Mouse (Mus musculus) liver, embryonic 14.5 days (tissue): Measurements from ENCODE around the gene Msl1. TPM values are rescaled to one million over a fixed set of nuclear protein-coding genes. Genes with fewer than 3 reads are reported as not detected.

ENCODE experiments used
- ATAC-seq: fragments of 200-750 bp; cut with Nextera tagmentation; 2 replicates; pipeline ENCODE4 v1.8.0; 2017; ENCODE audit warnings: moderate number of reproducible peaks, mild to moderate bottlenecking, moderate library complexity; ENCODE audit not compliant: insufficient read depth
- DNase-seq, 3 experiments: peaks; one replicate each; pipeline ENCODE4 v3.0.0-alpha.2; 2012 to 2013; ENCODE audit warnings: low read depth in 3 of 3, low spot score in 3 of 3
- H3K27ac ChIP-seq: fragments of 300-500 bp; sonication (generic); 2 replicates; pipeline ENCODE4 v1.5.1; 2014; ENCODE audit warnings: moderate library complexity, mild to moderate bottlenecking, control low read depth, inconsistent platforms
- H3K27me3 ChIP-seq: fragments of 300-500 bp; sonication (generic); 2 replicates; pipeline ENCODE4 v1.6.1; 2014; ENCODE audit warnings: mild to moderate bottlenecking, low read length, moderate library complexity; ENCODE audit not compliant: control insufficient read depth, insufficient read depth
- H3K36me3 ChIP-seq: fragments of 300-500 bp; sonication (generic); replicated peaks from 2 replicates; pipeline ENCODE4 v1.6.1; 2014; ENCODE audit warnings: low read depth; ENCODE audit not compliant: control insufficient read depth, insufficient read depth
- H3K4me1 ChIP-seq, 2 experiments: fragments of 200-500 bp in 1 of 2; fragments of 300-500 bp in 1 of 2; sonication (generic) in 1 of 2; replicated peaks; 2 replicates each; pipeline ENCODE4 v1.6.1; 2012 to 2014; ENCODE audit warnings: antibody characterized with exemption in 1 of 2, inconsistent platforms in 1 of 2, low read length in 1 of 2; ENCODE audit not compliant: control insufficient read depth in 2 of 2, insufficient read depth in 2 of 2
- H3K4me2 ChIP-seq: fragments of 300-500 bp; sonication (generic); 2 replicates; pipeline ENCODE4 v1.6.1; 2014; ENCODE audit warnings: low read depth, mild to moderate bottlenecking, control low read depth, moderate library complexity
- H3K4me3 ChIP-seq, 2 experiments: fragments of 200-500 bp in 1 of 2; fragments of 300-500 bp in 1 of 2; sonication (generic) in 1 of 2; 2 replicates each; pipeline ENCODE4 v1.5.1; 2012 to 2014; ENCODE audit warnings: low read depth in 2 of 2, low read length in 2 of 2, mild to moderate bottlenecking in 2 of 2, control low read depth in 1 of 2, inconsistent platforms in 1 of 2, moderate library complexity in 1 of 2; ENCODE audit not compliant: insufficient read depth in 1 of 2
- H3K9ac ChIP-seq: fragments of 300-500 bp; sonication (generic); replicated peaks from 2 replicates; pipeline ENCODE4 v1.6.1; 2014; ENCODE audit warnings: mild to moderate bottlenecking, control low read depth, moderate library complexity
- H3K9me3 ChIP-seq: fragments of 300-500 bp; sonication (generic); 2 replicates; pipeline ENCODE4 v1.6.1; 2016; ENCODE audit warnings: low read length, mixed read lengths; ENCODE audit not compliant: control insufficient read depth
- CTCF ChIP-seq: IDR thresholded peaks from 2 replicates; pipeline ENCODE4 v1.5.1; 2016; ENCODE audit warnings: antibody characterized with exemption, low read depth, control low read depth
- EP300 ChIP-seq: IDR thresholded peaks from 2 replicates; pipeline ENCODE4 v1.6.1; 2016; ENCODE audit warnings: antibody characterized with exemption, low read depth
- WGBS: fragments of 180-500 bp; shearing (Covaris S2); extraction: QIAGEN DNeasy Blood & Tissue Kit; methylation state at CpG from one replicate; pipeline ENCODE4 v1.1.7; 2014; ENCODE audit not compliant: insufficient replicate concordance; 5-methylcytosine and 5-hydroxymethylcytosine counted together
- polyA plus RNA-seq, 2 experiments: library from polyadenylated mRNA; depleted of rRNA in 1 of 2; stranded (reverse) in 1 of 2; unstranded in 1 of 2; fragments of >200 nt; fragmentation: Nextera tagmentation in 1 of 2; extraction: Ambion mirVana in 1 of 2; gene quantifications; 2 replicates each; pipeline versions ENCODE4 v1.2.1 to v1.2.3; 2012 to 2014

The Msl1 gene
- polyA plus RNA-seq, 2 experiments: 4.5 to 15.8 TPM

DNA sequence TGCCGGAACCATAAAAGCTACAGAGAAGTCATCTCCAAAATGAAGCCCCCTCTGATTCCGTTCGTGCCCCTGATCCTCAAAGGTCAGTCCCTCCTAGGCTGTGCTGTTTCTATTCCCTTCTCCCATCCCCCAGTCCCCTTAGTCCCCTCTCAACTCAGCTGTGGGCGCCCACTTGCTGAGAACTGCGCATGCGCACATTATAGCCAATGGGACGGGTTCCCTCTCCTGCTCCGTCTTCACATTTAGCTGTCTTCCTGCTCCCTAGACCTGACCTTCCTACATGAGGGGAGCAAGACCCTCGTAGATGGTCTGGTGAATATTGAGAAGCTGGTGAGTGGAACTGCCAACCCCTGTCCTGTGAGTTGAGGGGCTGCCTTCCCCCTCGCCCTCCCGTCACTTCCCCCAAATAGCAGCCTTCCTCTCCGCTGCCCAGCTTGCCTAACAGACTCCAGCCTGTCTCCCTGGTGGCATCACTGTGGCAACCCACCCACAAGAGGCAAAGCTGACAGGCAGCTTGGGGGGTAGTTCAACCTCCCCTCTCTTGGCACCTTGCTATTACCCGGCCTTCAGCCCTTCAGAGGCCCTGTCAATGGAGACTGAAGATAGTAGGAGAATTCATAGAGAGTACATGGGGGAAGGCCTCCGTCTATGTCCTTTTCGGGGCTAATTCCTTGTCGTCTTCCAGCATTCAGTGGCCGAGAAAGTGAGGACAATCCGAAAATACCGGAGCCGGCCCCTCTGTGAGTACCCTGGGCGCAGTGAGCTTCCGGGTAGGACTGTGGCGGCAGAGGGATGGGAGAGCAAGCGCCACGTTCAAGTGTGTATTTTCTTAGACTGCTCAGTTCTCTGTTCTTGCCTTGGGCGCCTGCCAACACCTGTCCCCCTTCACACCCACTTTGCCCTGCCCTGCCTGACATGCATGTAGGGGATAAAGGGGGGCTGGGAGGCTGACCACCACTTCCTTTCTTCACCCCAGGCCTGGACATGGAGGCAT is 55.1 kb downstream of the Msl1 start:
- Histone ChIP-seq H3K4me2 (no peak overlapping the region), H3K9ac (no peak overlapping the region), H3K36me3 (no peaks in the 10 kb centered on the region), H3K27me3 (no peaks in the 10 kb centered on the region), H3K27ac (no peak overlapping the region), H3K4me1 (0 out of 4 replicates have a peak, but pooled peaks cover 0 to 3% of the 10 kb centered on the region in 2 experiments), H3K9me3 (no peaks in the 10 kb centered on the region), H3K4me3 (no peak overlapping the region)
- DNase-seq (no peak), ATAC-seq (no peak)
- TF ChIP-seq CTCF: no peak
- TF ChIP-seq EP300: no peak
- 71% methylated on average over 26 of the region's 26 CpGs for WGBS

DNA sequence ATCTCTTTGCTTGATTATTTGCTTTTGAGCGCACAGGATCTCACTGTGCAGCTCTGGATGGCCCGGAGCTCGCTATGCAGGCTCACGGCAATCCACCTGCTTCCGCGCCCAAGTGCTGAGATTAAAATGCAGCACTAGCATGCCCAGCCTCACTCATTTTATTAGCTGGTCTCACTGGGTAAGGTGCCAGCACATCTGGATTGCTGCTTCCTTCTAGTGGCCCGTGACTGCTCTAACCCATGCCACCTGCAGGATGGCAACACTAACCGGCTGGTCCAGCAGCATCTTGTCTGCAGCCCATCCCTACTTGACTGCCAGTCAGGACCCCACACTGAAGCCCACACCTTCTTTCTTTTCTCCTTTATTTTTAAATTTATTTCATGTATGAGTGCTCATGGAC is 58.8 kb downstream of the Msl1 start:
- TF ChIP-seq EP300: no peak
- no peak for TF ChIP-seq CTCF
- Histone ChIP-seq H3K27ac (no peak overlapping the region), H3K9ac (no peak overlapping the region), H3K4me2 (no peak overlapping the region), H3K27me3 (no peaks in the 10 kb centered on the region), H3K4me1 (peaks cover 0 to 7% of the 10 kb centered on the region in 2 experiments; a peak in 2 of 4 replicates), H3K36me3 (no peaks in the 10 kb centered on the region), H3K9me3 (no peaks in the 10 kb centered on the region), H3K4me3 (no peak overlapping the region)
- ATAC-seq: no peak
- WGBS: 84% methylated on average over 8 of the region's 8 CpGs
- no peak for DNase-seq

DNA sequence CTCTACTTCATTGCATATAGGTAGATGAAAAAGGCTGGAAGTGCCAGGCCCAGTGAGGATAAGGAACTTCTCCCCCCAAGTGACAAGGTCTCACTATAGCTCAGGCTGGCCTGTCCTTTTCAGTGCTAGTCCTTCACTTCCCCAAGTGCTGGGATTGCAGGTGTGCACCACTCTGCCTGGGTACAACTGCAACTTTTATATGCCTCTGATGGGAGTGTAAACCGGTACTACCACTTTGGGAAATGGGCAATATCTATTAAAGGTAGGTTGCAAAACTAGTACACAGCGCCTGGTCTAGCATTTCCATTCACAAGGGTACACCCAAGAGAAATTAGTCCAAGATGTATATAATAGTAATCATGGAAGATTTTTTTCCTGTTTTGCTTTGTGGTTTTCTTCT is 59.3 kb downstream of the Msl1 start:
- Histone ChIP-seq H3K9me3 (no peaks in the 10 kb centered on the region), H3K27ac (no peak overlapping the region), H3K36me3 (no peaks in the 10 kb centered on the region), H3K27me3 (no peaks in the 10 kb centered on the region), H3K4me2 (no peak overlapping the region), H3K9ac (no peak overlapping the region), H3K4me1 (peaks cover 0 to 7% of the 10 kb centered on the region in 2 experiments; a peak in 2 of 4 replicates), H3K4me3 (no peak overlapping the region)
- DNase-seq (no peak), ATAC-seq (no peak)
- 75% methylated on average over 2 of the region's 2 CpGs for WGBS
- TF ChIP-seq EP300: no peak
- no peak for TF ChIP-seq CTCF

Other genes starting within 250 kb of the Msl1 start
- gene Ikzf3, start 249.5 kb upstream of the Msl1 start, polyA plus RNA-seq (2012; rRNA removed): 0.15 and 0.27 TPM in 2 replicates
- 0.05 and 0.10 TPM in 2 replicates for gene Ikzf3, start 249.5 kb upstream of the Msl1 start, polyA plus RNA-seq (2014; fragmentation: Nextera tagmentation; extraction: Ambion mirVana)
- 0.30 and 0.44 TPM in 2 replicates for gene Zpbp2, start 244.4 kb upstream of the Msl1 start, polyA plus RNA-seq (2012; rRNA removed)
- 0.76 and 0.83 TPM in 2 replicates for gene Zpbp2, start 244.4 kb upstream of the Msl1 start, polyA plus RNA-seq (2014; fragmentation: Nextera tagmentation; extraction: Ambion mirVana)
- 23.4 and 27.4 TPM in 2 replicates for gene Ormdl3, start 208.1 kb upstream of the Msl1 start, polyA plus RNA-seq (2012; rRNA removed)
- gene Ormdl3, start 208.1 kb upstream of the Msl1 start, polyA plus RNA-seq (2014; fragmentation: Nextera tagmentation; extraction: Ambion mirVana): 6.4 and 6.8 TPM in 2 replicates
- not detected in 2 replicates for gene Lrrc3c, start 197.2 kb upstream of the Msl1 start, polyA plus RNA-seq (2012; rRNA removed)
- gene Lrrc3c, start 197.2 kb upstream of the Msl1 start, polyA plus RNA-seq (2014; fragmentation: Nextera tagmentation; extraction: Ambion mirVana): not detected in 2 replicates
- gene Gm12355, start 169.9 kb upstream of the Msl1 start, polyA plus RNA-seq (2012; rRNA removed): 0.03 and 0.19 TPM in 2 replicates
- gene Gm12355, start 169.9 kb upstream of the Msl1 start, polyA plus RNA-seq (2014; fragmentation: Nextera tagmentation; extraction: Ambion mirVana): 0.47 and 0.68 TPM in 2 replicates
- not detected in 2 replicates for gene Gsdma3, start 169.2 kb upstream of the Msl1 start, polyA plus RNA-seq (2012; rRNA removed)
- not detected in 2 replicates for gene Gsdma3, start 169.2 kb upstream of the Msl1 start, polyA plus RNA-seq (2014; fragmentation: Nextera tagmentation; extraction: Ambion mirVana)
- not detected in 2 replicates for gene Gsdma2, start 148.8 kb upstream of the Msl1 start, polyA plus RNA-seq (2012; rRNA removed)
- not detected in 2 replicates for gene Gsdma2, start 148.8 kb upstream of the Msl1 start, polyA plus RNA-seq (2014; fragmentation: Nextera tagmentation; extraction: Ambion mirVana)
- gene Gsdma, start 131.2 kb upstream of the Msl1 start, polyA plus RNA-seq (2012; rRNA removed): 0.01 TPM in 1 of 2 replicates, not detected in the other
- gene Gsdma, start 131.2 kb upstream of the Msl1 start, polyA plus RNA-seq (2014; fragmentation: Nextera tagmentation; extraction: Ambion mirVana): not detected in 2 replicates
- 73.6 and 75.7 TPM in 2 replicates for gene Psmd3, start 113.0 kb upstream of the Msl1 start, polyA plus RNA-seq (2012; rRNA removed)
- gene Psmd3, start 113.0 kb upstream of the Msl1 start, polyA plus RNA-seq (2014; fragmentation: Nextera tagmentation; extraction: Ambion mirVana): 55.3 and 67.1 TPM in 2 replicates
- gene Csf3, start 94.3 kb upstream of the Msl1 start, polyA plus RNA-seq (2012; rRNA removed): not detected in 2 replicates
- not detected in 2 replicates for gene Csf3, start 94.3 kb upstream of the Msl1 start, polyA plus RNA-seq (2014; fragmentation: Nextera tagmentation; extraction: Ambion mirVana)
- 25.0 and 29.6 TPM in 2 replicates for gene Med24, start 66.1 kb upstream of the Msl1 start, polyA plus RNA-seq (2012; rRNA removed)
- gene Med24, start 66.1 kb upstream of the Msl1 start, polyA plus RNA-seq (2014; fragmentation: Nextera tagmentation; extraction: Ambion mirVana): 21.3 and 25.6 TPM in 2 replicates
- gene Thra, start 54.9 kb upstream of the Msl1 start, polyA plus RNA-seq (2012; rRNA removed): 14.6 and 15.6 TPM in 2 replicates
- 8.3 and 10.0 TPM in 2 replicates for gene Thra, start 54.9 kb upstream of the Msl1 start, polyA plus RNA-seq (2014; fragmentation: Nextera tagmentation; extraction: Ambion mirVana)
- gene Nr1d1, start 20.2 kb upstream of the Msl1 start, polyA plus RNA-seq (2012; rRNA removed): 0.54 and 0.65 TPM in 2 replicates
- 0.56 and 0.58 TPM in 2 replicates for gene Nr1d1, start 20.2 kb upstream of the Msl1 start, polyA plus RNA-seq (2014; fragmentation: Nextera tagmentation; extraction: Ambion mirVana)
- gene Casc3, start 9.4 kb downstream of the Msl1 start, polyA plus RNA-seq (2012; rRNA removed): 12.2 and 12.7 TPM in 2 replicates
- gene Casc3, start 9.4 kb downstream of the Msl1 start, polyA plus RNA-seq (2014; fragmentation: Nextera tagmentation; extraction: Ambion mirVana): 11.5 and 13.0 TPM in 2 replicates
- gene Rapgefl1, start 41.3 kb downstream of the Msl1 start, polyA plus RNA-seq (2012; rRNA removed): 0.52 and 0.55 TPM in 2 replicates
- gene Rapgefl1, start 41.3 kb downstream of the Msl1 start, polyA plus RNA-seq (2014; fragmentation: Nextera tagmentation; extraction: Ambion mirVana): 0.05 and 0.06 TPM in 2 replicates
- 2.0 and 2.1 TPM in 2 replicates for gene Wipf2, start 68.1 kb downstream of the Msl1 start, polyA plus RNA-seq (2012; rRNA removed)
- gene Wipf2, start 68.1 kb downstream of the Msl1 start, polyA plus RNA-seq (2014; fragmentation: Nextera tagmentation; extraction: Ambion mirVana): 1.1 and 1.4 TPM in 2 replicates
- 16.9 and 28.6 TPM in 2 replicates for gene Cdc6, start 112.3 kb downstream of the Msl1 start, polyA plus RNA-seq (2012; rRNA removed)
- gene Cdc6, start 112.3 kb downstream of the Msl1 start, polyA plus RNA-seq (2014; fragmentation: Nextera tagmentation; extraction: Ambion mirVana): 64.1 and 71.0 TPM in 2 replicates
- gene Rara, start 132.3 kb downstream of the Msl1 start, polyA plus RNA-seq (2012; rRNA removed): 1.9 and 2.3 TPM in 2 replicates
- 3.0 and 3.2 TPM in 2 replicates for gene Rara, start 132.3 kb downstream of the Msl1 start, polyA plus RNA-seq (2014; fragmentation: Nextera tagmentation; extraction: Ambion mirVana)
- gene Gjd3, start 187.5 kb downstream of the Msl1 start, polyA plus RNA-seq (2012; rRNA removed): not detected in 2 replicates
- not detected in 2 replicates for gene Gjd3, start 187.5 kb downstream of the Msl1 start, polyA plus RNA-seq (2014; fragmentation: Nextera tagmentation; extraction: Ambion mirVana)
- 57.7 and 108 TPM in 2 replicates for gene Top2a, start 228.7 kb downstream of the Msl1 start, polyA plus RNA-seq (2012; rRNA removed)
- gene Top2a, start 228.7 kb downstream of the Msl1 start, polyA plus RNA-seq (2014; fragmentation: Nextera tagmentation; extraction: Ambion mirVana): 197 and 214 TPM in 2 replicates
- gene Igfbp4, start 245.7 kb downstream of the Msl1 start, polyA plus RNA-seq (2012; rRNA removed): 60.6 and 71.4 TPM in 2 replicates
- gene Igfbp4, start 245.7 kb downstream of the Msl1 start, polyA plus RNA-seq (2014; fragmentation: Nextera tagmentation; extraction: Ambion mirVana): 115 and 123 TPM in 2 replicates